Mouse (Mus musculus) kidney, embryonic 16.5 days (tissue): ENCODE measurements at regions not wholly inside any gene's neighbourhood (a gene's known extent, or its start where the extent isn't known, plus 50 kb on each side); places are given as distances from the start of the nearest gene placed in this dataset.
"Not testable (repeated sequence)": the region's sequence is repeated elsewhere in the genome, so short reads cannot be mapped to it uniquely, and the experiment has no call there.

Experiments used
- ATAC-seq: fragments of 200-750 bp; cut with Nextera tagmentation; 2 replicates; pipeline ENCODE4 v1.8.0; 2017; ENCODE audit warnings: moderate TSS enrichment; ENCODE audit not compliant: low FRiP score, low TSS enrichment
- H3K27ac ChIP-seq: fragments of 300-500 bp; sonication (generic); 2 replicates; pipeline ENCODE4 v1.5.1; 2014; ENCODE audit warnings: low read length
- H3K27me3 ChIP-seq: fragments of 300-500 bp; sonication (generic); 2 replicates; pipeline ENCODE4 v1.6.1; 2014; ENCODE audit warnings: low read length, control low read depth, mixed read lengths; ENCODE audit not compliant: insufficient read depth
- H3K36me3 ChIP-seq: fragments of 300-500 bp; sonication (generic); 2 replicates; pipeline ENCODE4 v1.6.1; 2014; ENCODE audit warnings: low read length, control low read depth, mixed read lengths; ENCODE audit not compliant: insufficient read depth
- H3K4me1 ChIP-seq: fragments of 300-500 bp; sonication (generic); 2 replicates; pipeline ENCODE4 v1.6.1; 2014; ENCODE audit warnings: low read length, control low read depth, mixed read lengths; ENCODE audit not compliant: insufficient read depth
- H3K4me2 ChIP-seq: fragments of 300-500 bp; sonication (generic); replicated peaks from 2 replicates; pipeline ENCODE4 v1.6.1; 2014; ENCODE audit warnings: low read depth, low read length
- H3K4me3 ChIP-seq: fragments of 300-500 bp; sonication (generic); 2 replicates; pipeline ENCODE4 v1.5.1; 2014; ENCODE audit warnings: mild to moderate bottlenecking, low read length
- H3K9ac ChIP-seq: fragments of 300-500 bp; sonication (generic); replicated peaks from 2 replicates; pipeline ENCODE4 v1.6.1; 2014; ENCODE audit warnings: low read length
- H3K9me3 ChIP-seq: fragments of 300-500 bp; sonication (generic); 2 replicates; pipeline ENCODE4 v1.6.1; 2016; ENCODE audit warnings: low read length, control low read depth
- WGBS: fragments of 180-500 bp; shearing (Covaris S2); extraction: QIAGEN DNeasy Blood & Tissue Kit; methylation state at CpG from one replicate; pipeline ENCODE4 v1.1.7; 2014; 5-methylcytosine and 5-hydroxymethylcytosine counted together

GRCm38 (mm10) chr9:83728428-83728827, 77.6 kb downstream of the Elovl4 start:
- H3K36me3 ChIP-seq, result no peaks in the 10 kb centered on the region
- H3K4me2 ChIP-seq, result no peak overlapping the region
- H3K27me3 ChIP-seq, result no peaks in the 10 kb centered on the region; the same call in 1 of the 2 replicates
- ATAC-seq, result no peak
- 88% methylated on average over 8 of the region's 8 CpGs for WGBS
- no peak overlapping the region for H3K27ac ChIP-seq
- no peaks in the 10 kb centered on the region for H3K9me3 ChIP-seq
- H3K9ac ChIP-seq, result no peak overlapping the region
- H3K4me1 ChIP-seq, result no peaks in the 10 kb centered on the region
- H3K4me3 ChIP-seq, result no peak overlapping the region

- Histone ChIP-seq H3K4me1 (no peaks in the 10 kb centered on the region), H3K36me3 (no peaks in the 10 kb centered on the region), H3K9me3 (no peaks in the 10 kb centered on the region), H3K27ac (no peak overlapping the region), H3K27me3 (no peaks in the 10 kb centered on the region; the same call in 1 of the 2 replicates), H3K4me2 (peak overlapping the region; percentile 55), H3K4me3 (peak overlapping the region; percentile 34), H3K9ac (no peak overlapping the region)
- ATAC-seq, result peak; percentile 93
- WGBS, result 11% methylated on average over 14 of the region's 14 CpGs
These were observed 78.5 kb downstream of the Elovl4 start for GRCm38 (mm10) chr9:83727462-83728189.

GRCm38 (mm10) chr9:83726979-83727378, 79.1 kb downstream of the Elovl4 start:
- H3K27ac ChIP-seq, result no peak overlapping the region
- H3K9me3 ChIP-seq, result no peaks in the 10 kb centered on the region
- H3K4me3 ChIP-seq, result peak overlapping the region; percentile 34
- H3K36me3 ChIP-seq, result no peaks in the 10 kb centered on the region
- ATAC-seq, result no peak
- peak overlapping the region; percentile 33; the same call in 1 of the 2 replicates for H3K9ac ChIP-seq
- no peaks in the 10 kb centered on the region; the same call in 1 of the 2 replicates for H3K27me3 ChIP-seq
- no peaks in the 10 kb centered on the region for H3K4me1 ChIP-seq
- 48% methylated on average over 16 of the region's 16 CpGs for WGBS
- H3K4me2 ChIP-seq, result peak overlapping the region; percentile 55

- Histone ChIP-seq H3K27me3 (no peaks in the 10 kb centered on the region; the same call in 1 of the 2 replicates), H3K27ac (no peak overlapping the region), H3K4me1 (no peaks in the 10 kb centered on the region), H3K36me3 (no peaks in the 10 kb centered on the region), H3K4me3 (no peak overlapping the region), H3K4me2 (no peak overlapping the region), H3K9ac (no peak overlapping the region), H3K9me3 (no peaks in the 10 kb centered on the region)
- ATAC-seq, result no peak
- 54% methylated on average over 9 of the region's 9 CpGs for WGBS
These were observed 80.0 kb downstream of the Elovl4 start for GRCm38 (mm10) chr9:83726105-83726504.

- Histone ChIP-seq H3K4me2 (no peak overlapping the region), H3K36me3 (no peaks in the 10 kb centered on the region), H3K9ac (no peak overlapping the region), H3K9me3 (no peaks in the 10 kb centered on the region), H3K4me3 (no peak overlapping the region), H3K4me1 (no peaks in the 10 kb centered on the region), H3K27me3 (no peaks in the 10 kb centered on the region; the same call in 1 of the 2 replicates), H3K27ac (no peak overlapping the region)
- 69% methylated on average over 8 of the region's 8 CpGs for WGBS
- ATAC-seq, result no peak
These were observed 80.5 kb downstream of the Elovl4 start for GRCm38 (mm10) chr9:83725545-83725944.

- H3K27me3 ChIP-seq, result no peaks in the 10 kb centered on the region
- 40% methylated on average over 2 of the region's 2 CpGs for WGBS
- H3K9me3 ChIP-seq, result no peaks in the 10 kb centered on the region
- no peaks in the 10 kb centered on the region for H3K36me3 ChIP-seq
- no peak overlapping the region for H3K27ac ChIP-seq
- no peak overlapping the region for H3K9ac ChIP-seq
- no peak overlapping the region for H3K4me3 ChIP-seq
- ATAC-seq, result no peak
- no peak overlapping the region for H3K4me2 ChIP-seq
- H3K4me1 ChIP-seq, result no peaks in the 10 kb centered on the region
These were observed 85.1 kb downstream of the Elovl4 start for GRCm38 (mm10) chr9:83720982-83721381.

GRCm38 (mm10) chr9:83719811-83720210, 86.3 kb downstream of the Elovl4 start:
- ATAC-seq, result no peak
- no peaks in the 10 kb centered on the region for H3K9me3 ChIP-seq
- H3K27me3 ChIP-seq, result no peaks in the 10 kb centered on the region
- whole genome bisulfite sequencing, result 73% methylated on average over 4 of the region's 4 CpGs
- H3K9ac ChIP-seq, result no peak overlapping the region
- no peak overlapping the region for H3K4me3 ChIP-seq
- no peaks in the 10 kb centered on the region for H3K36me3 ChIP-seq
- H3K4me2 ChIP-seq, result no peak overlapping the region
- H3K4me1 ChIP-seq, result no peaks in the 10 kb centered on the region
- no peak overlapping the region for H3K27ac ChIP-seq

- not testable (repeated sequence) for ATAC-seq, H3K9ac ChIP-seq
These were observed 88.0 kb downstream of the Elovl4 start for GRCm38 (mm10) chr9:83718084-83718483.

GRCm38 (mm10) chr9:83716101-83716763, 89.8 kb downstream of the Elovl4 start:
- Histone ChIP-seq H3K4me3 (no peak overlapping the region), H3K9ac (no peak overlapping the region), H3K27me3 (no peaks in the 10 kb centered on the region), H3K4me1 (no peaks in the 10 kb centered on the region), H3K9me3 (no peaks in the 10 kb centered on the region), H3K27ac (no peak overlapping the region), H3K36me3 (no peaks in the 10 kb centered on the region), H3K4me2 (no peak overlapping the region)
- WGBS, result 52% methylated on average over 5 of the region's 5 CpGs
- 0 out of 2 replicates have a peak, but pooled peaks have one; percentile 65 for ATAC-seq

More at GRCm38 (mm10) chr9:83718084-83718483, 88.0 kb downstream of the Elovl4 start:
- 86% methylated on average over 2 of the region's 2 CpGs for WGBS
- not testable (repeated sequence) for H3K4me1 ChIP-seq, H3K4me2 ChIP-seq, H3K9me3 ChIP-seq, H3K4me3 ChIP-seq, H3K36me3 ChIP-seq, H3K27ac ChIP-seq, H3K27me3 ChIP-seq

GRCm38 (mm10) chr9:83707361-83707760, 98.7 kb downstream of the Elovl4 start:
- no peak overlapping the region for H3K9ac ChIP-seq
- H3K27ac ChIP-seq, result no peak overlapping the region
- no peak overlapping the region for H3K4me3 ChIP-seq
- no peak for ATAC-seq
- H3K4me1 ChIP-seq, result no peaks in the 10 kb centered on the region
- no peak overlapping the region for H3K4me2 ChIP-seq
- no peaks in the 10 kb centered on the region for H3K36me3 ChIP-seq
- 64% methylated on average over 3 of the region's 3 CpGs for WGBS
- H3K27me3 ChIP-seq, result no peaks in the 10 kb centered on the region
- H3K9me3 ChIP-seq, result no peaks in the 10 kb centered on the region
